In the genomic region with DNA sequence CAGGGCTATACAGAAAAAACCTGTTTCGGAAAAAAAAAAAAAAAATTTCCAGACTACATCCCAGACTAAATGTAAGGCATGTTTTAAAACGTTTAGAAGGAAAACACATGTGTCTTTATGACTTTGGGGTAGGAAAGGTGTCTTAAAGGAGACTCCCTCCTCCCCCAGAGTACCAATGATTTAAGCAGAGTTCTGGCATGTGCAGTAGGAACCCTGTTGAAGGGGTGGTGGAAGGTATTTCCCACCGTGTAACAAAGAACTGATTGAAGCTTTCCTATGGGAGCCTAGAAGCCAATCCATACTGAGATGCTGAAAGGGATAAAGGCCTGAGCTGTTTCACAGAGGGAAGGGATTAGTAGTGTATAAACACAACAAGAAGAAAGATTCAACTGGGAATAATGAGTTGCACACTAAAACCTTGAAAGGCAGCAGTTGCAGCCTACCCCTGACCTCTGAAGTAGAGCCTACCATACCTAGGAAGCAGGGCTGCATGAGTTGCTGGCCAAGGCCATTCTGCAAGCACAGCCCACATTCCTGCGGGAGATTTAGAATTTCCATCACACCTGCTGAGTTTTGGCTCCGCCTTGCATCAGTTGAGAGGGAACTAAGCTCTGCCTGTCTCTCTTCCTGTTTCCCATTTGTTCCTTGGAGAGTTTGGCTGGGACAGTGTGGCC, we compare ENCODE assay signal across 18 mouse cellular contexts.
DNase-seq lines count a peak whose midpoint lies in the region; ATAC-seq and TF ChIP-seq lines count a peak whose summit lies in the region.
"Had no signal": no experiment of that assay in that cellular context is flagged by ENCODE, and none has a peak within 500 bp of the region (broad histone marks: within the 10 kb centered on the region; RNA-seq: fewer than 3 reads in every experiment).

No protein-coding gene starts in this region.

- TF ChIP-seq CTCF in MEL (IDR thresholded peaks at IDR 0.05 in 2 of 3, conservative IDR thresholded peaks at IDR 0.05 in 1 of 3; ENCODE audit: control insufficient read depth in 1 of 3, insufficient read depth in 1 of 3, low read depth in 2 of 3, low read length in 3 of 3, poor library complexity in 1 of 3, severe bottlenecking in 1 of 3) = no peak

- H3K27ac ChIP-seq in forebrain, embryonic 13.5 days = no peak overlapping the region
- H3K27ac ChIP-seq in forebrain, embryonic 12.5 days = no peak overlapping the region
- no peak overlapping the region for H3K27ac ChIP-seq in MEL (ENCODE audit: control insufficient read depth, low read depth, low read length)
- H3K27ac ChIP-seq in limb, embryonic 12.5 days = 0 out of 2 replicates have a peak overlapping the region, but pooled peaks have one; percentile 14
- H3K27ac ChIP-seq: heart, embryonic 10.5 days; heart, embryonic 15.5 days; hindbrain, embryonic 12.5 days; hindbrain, postnatal 0 days; intestine, embryonic 15.5 days; layer of hippocampus, adult 2 months; liver, embryonic 14.5 days; macrophage had no signal

- H3K79me2 ChIP-seq in MEL (ENCODE audit: control insufficient read depth, insufficient read depth, low read length, poor library complexity) = no peaks in the 10 kb centered on the region

- H3K36me3 ChIP-seq in forebrain, embryonic 13.5 days (ENCODE audit: poor library complexity, severe bottlenecking) = no peaks in the 10 kb centered on the region
- H3K36me3 ChIP-seq in forebrain, embryonic 12.5 days (replicated peaks) = no peaks in the 10 kb centered on the region
- no peaks in the 10 kb centered on the region for H3K36me3 ChIP-seq in MEL (ENCODE audit: control insufficient read depth in 1 of 2, insufficient read depth in 2 of 2, low read length in 2 of 2)
- no peaks in the 10 kb centered on the region for H3K36me3 ChIP-seq in limb, embryonic 12.5 days
- H3K36me3 ChIP-seq: heart, embryonic 10.5 days; heart, embryonic 15.5 days; hindbrain, embryonic 12.5 days; intestine, embryonic 15.5 days had no signal

- H3K27me3 ChIP-seq in forebrain, embryonic 13.5 days = peaks cover 13% of the 10 kb centered on the region; the same call in 1 of the 2 replicates
- H3K27me3 ChIP-seq in forebrain, embryonic 12.5 days = 0 out of 2 replicates have a peak, but pooled peaks cover 6% of the 10 kb centered on the region
- H3K27me3 ChIP-seq in MEL (ENCODE audit: control insufficient read depth in 1 of 2, insufficient read depth in 2 of 2, low read length in 2 of 2) = no peaks in the 10 kb centered on the region
- no peaks in the 10 kb centered on the region for H3K27me3 ChIP-seq in limb, embryonic 12.5 days
- H3K27me3 ChIP-seq: hindbrain, embryonic 12.5 days; intestine, embryonic 15.5 days had no signal

- no peak for TF ChIP-seq RAD21 in MEL (IDR thresholded peaks at IDR 0.05; ENCODE audit: low read depth, low read length)

- H3K9ac ChIP-seq in forebrain, embryonic 13.5 days = no peak overlapping the region
- H3K9ac ChIP-seq in forebrain, embryonic 12.5 days = no peak overlapping the region
- H3K9ac ChIP-seq in MEL (ENCODE audit: control insufficient read depth, low read depth, low read length, poor library complexity, severe bottlenecking) = no peak overlapping the region
- no peak overlapping the region for H3K9ac ChIP-seq in limb, embryonic 12.5 days (replicated peaks)
- H3K9ac ChIP-seq: heart, embryonic 15.5 days; hindbrain, embryonic 12.5 days; intestine, embryonic 15.5 days; liver, embryonic 14.5 days had no signal

- no peaks in the 10 kb centered on the region for H3K9me3 ChIP-seq in forebrain, embryonic 13.5 days (replicated peaks)
- H3K9me3 ChIP-seq in forebrain, embryonic 12.5 days = no peaks in the 10 kb centered on the region
- H3K9me3 ChIP-seq in MEL (replicated peaks; ENCODE audit: insufficient read depth, low read length) = no peaks in the 10 kb centered on the region
- no peaks in the 10 kb centered on the region for H3K9me3 ChIP-seq in limb, embryonic 12.5 days
- H3K9me3 ChIP-seq: heart, embryonic 10.5 days; heart, embryonic 15.5 days; hindbrain, embryonic 12.5 days; intestine, embryonic 15.5 days had no signal

- peak; percentile 21; the same call in 1 of the 2 replicates for ATAC-seq in forebrain, embryonic 13.5 days
- ATAC-seq in forebrain, embryonic 12.5 days (ENCODE audit: low FRiP score) = no peak
- peak; percentile 78 for ATAC-seq in limb, embryonic 12.5 days (ENCODE audit: insufficient number of reproducible peaks, insufficient read depth, low FRiP score, low TSS enrichment, low read depth)
- ATAC-seq: activated CD4-positive, CD25-positive, alpha-beta regulatory T cell, adult 4 months; intestine, embryonic 15.5 days had no signal

- no peak for TF ChIP-seq EP300 in MEL (IDR thresholded peaks at IDR 0.05; ENCODE audit: low read depth in 1 of 2, low read length in 2 of 2)

- WGBS in forebrain, embryonic 13.5 days = 11% methylated on average over 5 of the region's 5 CpGs
- WGBS in forebrain, embryonic 12.5 days = 13% methylated on average over 5 of the region's 5 CpGs
- 17% methylated on average over 5 of the region's 5 CpGs for WGBS in limb, embryonic 12.5 days

- TF ChIP-seq POLR2A in MEL (IDR thresholded peaks at IDR 0.05; ENCODE audit: control insufficient read depth in 1 of 2, insufficient read depth in 1 of 2, low read depth in 1 of 2, low read length in 2 of 2, poor library complexity in 1 of 2) = no peak

- H3K4me3 ChIP-seq in forebrain, embryonic 13.5 days = no peak overlapping the region
- no peak overlapping the region for H3K4me3 ChIP-seq in forebrain, embryonic 12.5 days (replicated peaks)
- H3K4me3 ChIP-seq in MEL (ENCODE audit: control insufficient read depth in 1 of 2, insufficient read depth in 1 of 2, low read depth in 2 of 2, low read length in 2 of 2) = no peak overlapping the region
- H3K4me3 ChIP-seq in limb, embryonic 12.5 days (replicated peaks) = no peak overlapping the region
- H3K4me3 ChIP-seq: heart, embryonic 10.5 days; heart, embryonic 15.5 days; hindbrain, embryonic 12.5 days; intestine, embryonic 15.5 days; layer of hippocampus, adult 2 months had no signal

- peak; percentile 5 for DNase-seq in ES-CJ7 (ENCODE audit: low read depth, low spot score)
- DNase-seq in MEL (ENCODE audit: low read depth, low spot score) = peak; percentile 2
- DNase-seq in layer of hippocampus, adult 8-10 months (ENCODE audit: low spot score in 2 of 2) = no peak
- DNase-seq in layer of hippocampus, postnatal 36 days = no peak
- DNase-seq: thymus, adult 2 months; thymus, postnatal 36 days had no signal

- H3K4me2 ChIP-seq in forebrain, embryonic 13.5 days = no peak overlapping the region
- H3K4me2 ChIP-seq in forebrain, embryonic 12.5 days = no peak overlapping the region
- H3K4me2 ChIP-seq in limb, embryonic 12.5 days = no peak overlapping the region
- H3K4me2 ChIP-seq: heart, embryonic 15.5 days; hindbrain, embryonic 12.5 days; intestine, embryonic 15.5 days had no signal

- H3K4me1 ChIP-seq in forebrain, embryonic 13.5 days = no peaks in the 10 kb centered on the region; the same call in 1 of the 2 replicates
- peaks cover 7% of the 10 kb centered on the region for H3K4me1 ChIP-seq in forebrain, embryonic 12.5 days
- no peaks in the 10 kb centered on the region for H3K4me1 ChIP-seq in MEL (ENCODE audit: control insufficient read depth in 1 of 2, insufficient read depth in 2 of 2, low read length in 2 of 2)
- H3K4me1 ChIP-seq in limb, embryonic 12.5 days (replicated peaks) = peaks cover 11% of the 10 kb centered on the region
- H3K4me1 ChIP-seq: hindbrain, embryonic 12.5 days; intestine, embryonic 15.5 days had no signal

TF ChIP-seq in MEL, 35 proteins besides CTCF, POLR2A, EP300 and RAD21:
- no peak for TF ChIP-seq JUND (IDR thresholded peaks at IDR 0.05; ENCODE audit: low read depth, low read length)
- no peak for TF ChIP-seq CHD1 (IDR thresholded peaks at IDR 0.05; ENCODE audit: low read depth, low read length)
- TF ChIP-seq NRF1 (IDR thresholded peaks at IDR 0.05; ENCODE audit: insufficient read depth, low read depth, low read length, poor library complexity, severe bottlenecking) = no peak
- no peak for TF ChIP-seq POLR2AphosphoS2 (IDR thresholded peaks at IDR 0.05; ENCODE audit: low read length)
- TF ChIP-seq ZC3H11A (IDR thresholded peaks at IDR 0.05; ENCODE audit: low read depth, low read length) = no peak
- no peak for TF ChIP-seq TCF12 (IDR thresholded peaks at IDR 0.05; ENCODE audit: low read depth, low read length)
- no peak for TF ChIP-seq ZMIZ1 (IDR thresholded peaks at IDR 0.05; ENCODE audit: low read depth, low read length)
- TF ChIP-seq E2F4 (IDR thresholded peaks at IDR 0.05; ENCODE audit: borderline replicate concordance, low read depth, low read length) = no peak
- no peak for TF ChIP-seq SIN3A (IDR thresholded peaks at IDR 0.05; ENCODE audit: low read length)
- TF ChIP-seq HCFC1 (IDR thresholded peaks at IDR 0.05; ENCODE audit: low read depth, low read length) = no peak
- no peak for TF ChIP-seq MYC (IDR thresholded peaks at IDR 0.05; ENCODE audit: low read depth, low read length)
- no peak for TF ChIP-seq ZNF384 (IDR thresholded peaks at IDR 0.05; ENCODE audit: low read depth, low read length)
- TF ChIP-seq BHLHE40 (IDR thresholded peaks at IDR 0.05; ENCODE audit: borderline replicate concordance, low read depth, low read length) = no peak
- TF ChIP-seq TAL1 (IDR thresholded peaks at IDR 0.05; ENCODE audit: low read length) = no peak
- TF ChIP-seq SMC3 (IDR thresholded peaks at IDR 0.05; ENCODE audit: low read depth, low read length) = no peak
- TF ChIP-seq MEF2A (IDR thresholded peaks at IDR 0.05; ENCODE audit: extremely low read depth, insufficient replicate concordance, low read depth, low read length, poor library complexity, severe bottlenecking) = no peak

Comparison
In these comparisons a context has a peak if more than half of its experiments do, and no peak if none do; other contexts are left out.
1. DNase-seq: peak in ES-CJ7 (single experiment) and MEL (single experiment); none in layer of hippocampus, adult 8-10 months (0 of 2) and layer of hippocampus, postnatal 36 days (0 of 2).